Mouse (Mus musculus) megakaryocyte progenitor cell, adult 5-6 weeks (primary cell): ENCODE data around the gene Gm14418. TPM values are rescaled to one million over a fixed set of nuclear protein-coding genes. Genes with fewer than 3 reads are reported as not detected.

Source experiments
- ATAC-seq: replicated peaks from 2 replicates; pipeline ENCODE4 v1.8.0; 2016; ENCODE audit warnings: mild to moderate bottlenecking, moderate TSS enrichment, inconsistent platforms; ENCODE audit not compliant: poor library complexity
- total RNA-seq, 2 experiments: library from RNA; stranded (forward) in 1 of 2; stranded (reverse) in 1 of 2; fragments of 157-497, 149-512 nt in 1 of 2; fragments of 200-1000 nt in 1 of 2; gene quantifications; 2 replicates each; pipeline versions ENCODE4 v1.2.3 to v1.2.4; 2015 to 2017

Gm14418 gene
- total RNA-seq (2015) (2.6 and 4.9 TPM in 2 replicates), total RNA-seq (2017) (1.6 and 4.4 TPM in 2 replicates)

DNA sequence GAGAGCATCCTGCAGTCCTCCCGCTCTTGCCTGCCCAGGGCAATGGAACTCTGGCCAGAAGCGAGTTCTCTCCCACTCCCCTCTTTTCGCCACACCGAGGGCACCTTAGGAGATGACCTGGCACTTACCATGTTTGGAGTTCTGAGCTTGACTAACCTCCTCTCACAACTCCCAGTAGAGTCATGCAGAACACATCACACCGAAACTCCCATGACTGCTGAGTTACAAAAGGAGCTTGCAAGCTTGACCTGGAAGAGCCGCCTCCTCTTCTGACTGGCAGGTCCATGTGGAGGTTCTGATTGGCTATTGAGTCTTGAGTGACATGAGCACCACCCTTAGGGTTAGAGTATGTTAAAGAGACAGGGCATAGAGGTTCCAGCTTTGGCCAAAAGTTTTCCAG lies at the start of gene Gm14418:
TSS of gene Gm14418 (minus strand) at position 225 of the 400 bp plus-strand sequence.
- ATAC-seq = peak; percentile 74

Other genes with a start within 250 kb of the Gm14418 start
- gene Gm14410, start 191.9 kb downstream of the Gm14418 start, total RNA-seq (2015) = 17.1 and 20.0 TPM in 2 replicates
- 11.4 and 14.2 TPM in 2 replicates for gene Gm14410, start 191.9 kb downstream of the Gm14418 start, total RNA-seq (2017)
- not detected in 2 replicates for gene Gm14409, start 131.3 kb downstream of the Gm14418 start, total RNA-seq (2015)
- gene Gm14409, start 131.3 kb downstream of the Gm14418 start, total RNA-seq (2017) = 0.74 TPM in 1 of 2 replicates, not detected in the other
- 0.64 and 2.4 TPM in 2 replicates for gene Gm14412, start 74.0 kb downstream of the Gm14418 start, total RNA-seq (2015)
- 0.14 and 0.54 TPM in 2 replicates for gene Gm14412, start 74.0 kb downstream of the Gm14418 start, total RNA-seq (2017)
- 9.1 and 11.9 TPM in 2 replicates for gene Zfp970, start 66.4 kb upstream of the Gm14418 start, total RNA-seq (2015)
- 11.0 and 12.3 TPM in 2 replicates for gene Zfp970, start 66.4 kb upstream of the Gm14418 start, total RNA-seq (2017)
- gene Gm14403, start 99.9 kb upstream of the Gm14418 start, total RNA-seq (2015) = 5.8 and 9.2 TPM in 2 replicates
- gene Gm14403, start 99.9 kb upstream of the Gm14418 start, total RNA-seq (2017) = 4.9 and 8.5 TPM in 2 replicates
- gene Gm14406, start 179.9 kb upstream of the Gm14418 start, total RNA-seq (2015) = not detected in 2 replicates
- gene Gm14406, start 179.9 kb upstream of the Gm14418 start, total RNA-seq (2017) = 0.17 TPM in 1 of 2 replicates, not detected in the other